Mouse (Mus musculus) liver, postnatal 0 days (tissue): Measurements from ENCODE around the gene Cstf1.

Source experiments
- CTCF ChIP-seq: sonication (generic); IDR thresholded peaks from 2 replicates; pipeline ENCODE4 v1.5.1; 2016; ENCODE audit warnings: antibody characterized with exemption, low read depth
- EP300 ChIP-seq: IDR thresholded peaks from 2 replicates; pipeline ENCODE4 v1.6.1; 2016; ENCODE audit warnings: antibody characterized with exemption, low read depth, mild to moderate bottlenecking

GRCm38 (mm10) chr2:172406173-172406572 is 35.7 kb downstream of the Cstf1 start:
- no peak for TF ChIP-seq CTCF
- TF ChIP-seq EP300, result no peak
